Mouse (Mus musculus) kidney, postnatal 4 days (tissue): ENCODE results near the gene Stk16.

ENCODE experiments used
- DNase-seq, 2 experiments: peaks; one replicate each; pipeline ENCODE4 v3.0.0; 2021; ENCODE audit warnings: mixed read lengths in 2 of 2

Gene Stk16

DNA sequence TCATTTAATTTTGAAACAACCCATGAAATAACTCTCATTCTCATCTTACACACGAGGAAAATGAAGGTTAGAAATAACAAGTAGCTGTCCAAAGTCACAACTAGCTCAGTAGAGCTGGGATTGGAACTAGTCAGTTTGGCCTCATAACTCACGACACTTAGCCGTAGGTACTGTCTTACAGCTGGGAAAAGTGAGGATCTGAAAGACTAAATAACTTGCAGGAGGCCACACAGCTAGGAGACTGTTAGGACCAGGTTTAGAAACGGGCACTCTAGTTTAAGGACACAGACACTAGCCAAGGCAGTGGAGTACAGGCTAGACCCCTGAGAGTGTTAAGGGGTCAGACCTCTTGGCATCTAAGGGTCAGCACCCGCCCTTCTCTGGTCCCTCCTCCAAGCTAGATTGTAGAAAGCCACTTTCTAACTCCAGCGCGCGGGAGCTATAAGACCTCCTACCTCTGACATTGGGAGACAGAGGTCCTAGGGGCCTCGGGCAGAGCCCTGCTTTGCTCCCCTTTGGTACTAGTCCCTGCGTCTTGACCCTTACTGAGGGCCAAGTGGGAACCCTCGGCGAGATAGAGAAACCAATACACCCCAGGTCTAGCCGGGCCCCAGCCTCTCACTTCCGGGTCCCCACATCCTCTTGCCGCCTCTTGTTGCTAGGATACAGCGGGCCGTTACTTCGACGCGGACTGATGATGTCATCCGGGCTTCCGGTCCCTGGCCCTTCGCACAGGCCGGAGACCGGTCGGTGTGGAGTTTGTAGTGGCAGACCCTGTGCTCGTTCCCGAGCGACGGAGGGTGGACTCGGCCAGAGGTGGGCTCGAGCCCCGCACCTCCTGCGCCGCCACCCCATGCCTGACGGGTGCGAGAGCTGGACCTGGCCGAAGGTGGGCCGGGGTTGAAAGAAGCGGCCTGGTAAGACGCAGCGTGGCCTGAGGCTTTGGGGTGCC, at the start of gene Stk16, which contains the start of gene Glb1l:
Stk16 (plus strand) TSS at position 703 of the 952 bp plus-strand sequence.
Glb1l (minus strand) TSS at position 678 of the 952 bp plus-strand sequence.
- DNase-seq: peak; percentile 98

DNA sequence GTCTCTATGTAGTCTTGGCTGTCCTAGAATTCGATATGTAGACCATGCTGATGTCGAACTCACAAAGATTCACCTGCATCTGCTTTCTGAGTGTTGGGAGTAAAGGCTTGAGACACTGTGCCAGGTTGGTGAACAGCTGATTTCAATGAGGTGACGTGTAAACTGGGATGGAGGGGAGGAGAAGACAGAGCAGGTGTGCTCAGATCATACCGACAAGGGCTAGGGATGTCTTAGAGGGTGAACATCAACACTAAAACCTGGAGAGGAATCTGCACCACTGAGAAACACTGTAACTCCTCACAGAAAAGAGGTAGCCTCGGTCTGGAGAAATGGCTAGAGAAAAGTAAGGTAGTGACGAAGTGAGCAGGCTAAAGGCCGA, 42.6 kb upstream of the Stk16 start:
- DNase-seq: no peak

- DNase-seq: peak; percentile 98 to 99
Measured at GRCm38 (mm10) chr1:75168472-75169464, 41.9 kb upstream of the Stk16 start, which contains the start of gene Zfand2b. TSS of gene Zfand2b (plus strand) at chr1:75168646.

GRCm38 (mm10) chr1:75179334-75180104, 31.1 kb upstream of the Stk16 start:
- DNase-seq: no peak

GRCm38 (mm10) chr1:75180105-75180590, 30.5 kb upstream of the Stk16 start, which contains the start of gene Abcb6:
TSS of gene Abcb6 (minus strand) at chr1:75180392.
- peak; percentile 93 to 96 for DNase-seq

DNA sequence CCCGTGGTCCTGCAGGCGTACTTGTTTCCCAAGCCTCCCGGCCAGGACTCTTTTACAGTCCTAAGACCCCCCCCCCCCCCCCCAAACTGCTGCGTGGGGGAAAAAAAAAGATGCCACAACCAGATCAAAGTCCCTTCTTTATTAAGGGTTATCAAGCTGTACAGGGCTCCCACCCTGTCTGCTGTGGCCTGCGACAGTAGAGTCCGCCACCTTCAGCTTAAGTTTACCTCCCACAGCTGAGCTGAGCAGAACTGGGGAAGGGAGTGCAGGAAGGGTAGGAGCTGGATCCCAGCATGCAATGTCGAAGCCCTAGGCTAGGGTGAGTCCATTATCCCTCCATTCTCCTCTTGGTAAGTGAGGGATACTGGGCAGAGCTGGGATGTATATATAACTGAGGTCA, 29.9 kb upstream of the Stk16 start:
- DNase-seq: no peak

GRCm38 (mm10) chr1:75181377-75181870, 29.2 kb upstream of the Stk16 start:
- DNase-seq: no peak

DNA sequence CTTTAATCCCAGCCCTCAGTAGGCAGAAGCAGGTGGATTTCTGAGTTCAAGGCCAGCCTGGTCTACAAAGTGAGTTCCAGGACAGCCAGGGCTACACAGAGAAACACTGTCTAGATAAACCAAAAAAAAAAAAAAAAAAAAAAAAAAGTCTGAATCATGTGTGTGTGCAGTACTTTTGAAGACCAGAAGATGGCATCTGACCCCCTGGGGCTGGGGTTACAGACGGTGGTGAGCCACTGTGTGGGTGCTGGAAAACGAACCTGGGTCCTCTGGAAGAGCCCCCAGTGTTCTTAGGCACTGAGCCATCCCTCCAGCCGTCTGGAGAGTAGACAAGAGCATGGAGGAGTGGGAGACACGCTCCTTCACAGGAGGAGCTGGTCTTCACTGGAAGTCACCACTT, 28.5 kb upstream of the Stk16 start:
- DNase-seq: no peak

DNA sequence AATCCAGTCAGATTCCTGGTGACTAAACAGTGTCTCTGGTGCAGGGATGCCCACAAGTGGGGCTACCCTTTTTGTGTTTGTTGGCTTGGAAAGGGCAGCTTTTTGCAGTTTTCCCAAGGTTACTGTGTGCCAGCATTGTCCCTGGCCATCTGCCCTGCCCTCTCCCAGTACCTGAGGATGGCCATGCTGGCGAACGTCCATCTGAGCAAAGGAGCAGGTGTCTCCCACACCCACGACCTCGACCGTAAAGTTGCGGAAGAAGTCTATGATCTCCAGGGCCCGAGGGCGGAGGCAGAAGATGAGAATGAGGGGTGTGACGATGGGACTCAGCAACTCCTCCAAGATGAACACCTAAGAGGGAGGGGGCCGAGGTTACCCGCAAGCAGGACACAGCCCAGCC, 25.1 kb upstream of the Stk16 start:
- no peak for DNase-seq

DNA sequence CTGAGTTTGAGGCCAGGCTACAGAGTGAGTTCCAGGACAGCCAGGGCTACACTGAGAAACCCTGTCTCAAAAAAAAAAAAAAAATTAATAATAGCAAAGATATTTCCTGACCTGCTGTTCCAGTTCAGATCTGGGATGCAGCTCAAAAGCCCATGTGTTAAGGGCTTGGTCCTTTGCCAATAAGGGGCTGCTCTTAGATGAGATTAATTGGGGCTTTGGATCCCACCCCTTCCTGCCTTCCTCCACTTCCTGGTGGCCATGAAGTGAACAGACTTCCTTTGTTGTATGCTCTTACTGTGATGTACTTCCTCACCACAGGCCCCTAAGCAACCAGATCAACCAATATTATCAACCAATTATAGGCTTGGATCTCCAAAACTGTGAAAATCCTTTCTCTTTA, 23.5 kb upstream of the Stk16 start:
- no peak for DNase-seq

GRCm38 (mm10) chr1:75187914-75188483, 22.6 kb upstream of the Stk16 start:
- DNase-seq: no peak

GRCm38 (mm10) chr1:75190577-75190976, 20.1 kb upstream of the Stk16 start:
- DNase-seq: no peak

- no peak for DNase-seq
Measured at GRCm38 (mm10) chr1:75191258-75191621, 19.4 kb upstream of the Stk16 start.

GRCm38 (mm10) chr1:75191622-75192402, 18.8 kb upstream of the Stk16 start, which contains the start of the genes Ankzf1 and Atg9a:
TSS of gene Ankzf1 (plus strand) at chr1:75192151.
TSS of gene Atg9a (minus strand) at chr1:75192196.
- DNase-seq: peak; percentile 91 to 96

DNA sequence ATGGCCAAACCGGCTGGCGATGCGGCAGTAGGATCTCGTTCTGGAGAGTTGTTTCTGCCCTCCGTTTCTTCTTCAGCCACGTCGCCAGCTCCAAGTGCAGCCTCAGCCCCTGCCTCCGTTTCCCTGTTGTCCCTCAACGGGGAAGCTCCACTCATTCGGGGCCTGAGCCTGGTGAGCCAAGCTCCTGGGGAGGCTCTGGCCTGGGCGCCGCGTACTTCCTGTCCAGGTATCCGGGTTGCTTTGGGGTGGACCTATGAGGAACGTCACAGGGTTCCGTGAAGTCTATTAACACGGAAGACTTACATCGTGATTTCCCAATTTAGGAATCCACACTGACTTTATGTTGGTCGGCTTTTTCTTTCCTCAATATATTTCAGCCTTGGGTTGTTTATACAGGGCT, 18.2 kb upstream of the Stk16 start:
- peak; percentile 58 to 70 for DNase-seq

DNA sequence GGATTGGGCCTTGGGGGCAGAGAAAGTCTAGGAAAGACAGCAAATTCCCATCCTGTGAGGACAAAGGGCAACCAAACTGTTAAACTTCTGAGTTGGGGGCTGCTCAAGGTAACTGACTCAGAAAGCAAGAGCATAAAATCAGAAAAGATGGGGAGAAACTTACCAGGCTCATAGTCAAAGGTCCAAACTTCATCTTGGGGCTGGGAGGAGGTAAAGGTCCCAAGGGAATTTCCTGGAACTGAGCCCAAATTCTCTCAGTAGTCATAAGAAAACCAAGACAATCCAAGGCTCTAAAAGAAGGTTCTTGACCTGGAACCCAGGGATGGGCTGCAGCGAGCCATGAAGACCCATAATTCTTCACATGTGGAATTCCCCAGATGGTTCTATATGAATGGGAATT, 9.4 kb upstream of the Stk16 start:
- DNase-seq: no peak

GRCm38 (mm10) chr1:75208967-75209678, 1.5 kb upstream of the Stk16 start:
- peak; percentile 73 to 84 for DNase-seq

DNA sequence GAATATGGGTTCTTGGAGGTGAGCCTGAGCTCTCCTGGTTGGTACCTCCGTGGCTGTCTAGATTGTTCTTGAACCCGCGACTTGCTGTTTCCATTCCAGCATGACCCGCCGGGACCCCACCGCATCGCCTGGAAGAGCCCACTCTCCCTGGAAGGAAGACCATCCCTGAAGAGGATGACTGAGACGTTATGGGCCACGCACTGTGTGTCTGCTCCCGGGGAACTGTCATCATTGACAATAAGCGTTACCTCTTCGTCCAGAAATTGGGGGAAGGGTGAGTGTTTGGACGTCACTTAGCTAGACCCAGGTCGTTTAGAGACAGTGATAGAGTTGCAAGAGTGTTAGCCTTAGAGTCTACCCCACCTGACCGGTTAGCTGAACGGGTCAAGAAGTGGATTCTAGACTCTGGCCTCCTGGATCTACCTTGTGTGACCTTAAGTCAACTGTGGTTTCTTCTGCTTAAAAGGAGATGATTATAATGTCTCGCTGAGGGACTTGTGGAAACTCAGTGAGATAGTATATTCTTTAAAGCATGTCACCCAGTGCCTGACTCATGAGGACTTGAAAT, 587 bp downstream of the Stk16 start:
- no peak for DNase-seq

DNA sequence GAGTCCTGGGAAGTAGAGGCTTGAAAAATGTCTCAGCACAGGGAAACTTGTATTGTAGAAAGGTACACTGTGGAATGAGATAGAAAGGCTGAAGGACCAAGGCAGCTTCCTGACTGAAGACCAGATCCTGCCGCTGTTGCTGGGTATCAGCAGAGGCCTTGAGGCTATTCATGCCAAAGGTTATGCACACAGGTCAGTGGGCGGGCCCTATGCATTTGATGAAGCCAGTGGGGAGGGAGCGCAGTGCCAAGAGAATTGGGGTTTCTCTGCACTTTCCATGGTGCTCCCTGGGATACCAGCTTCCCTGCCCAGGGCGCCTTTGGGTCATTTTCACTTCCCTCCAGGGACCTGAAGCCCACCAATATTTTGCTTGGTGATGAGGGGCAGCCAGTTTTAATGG, 1.9 kb downstream of the Stk16 start:
- DNase-seq: no peak

- DNase-seq: no peak
Measured at GRCm38 (mm10) chr1:75213096-75213495, 2.5 kb downstream of the Stk16 start.
